Mouse (Mus musculus): ENCODE results near the gene Zfp287.
"Not testable (repeated sequence)": the region's sequence is repeated elsewhere in the genome, so short reads cannot be mapped to it uniquely, and the experiment has no call there.

Gene Zfp287

GRCm38 (mm10) chr11:62731311-62732021, at the start of gene Zfp287:
Zfp287 (minus strand) TSS chr11:62731905.
- peak; percentile 92 for DNase-seq (ENCODE audit: low spot score)

DNA sequence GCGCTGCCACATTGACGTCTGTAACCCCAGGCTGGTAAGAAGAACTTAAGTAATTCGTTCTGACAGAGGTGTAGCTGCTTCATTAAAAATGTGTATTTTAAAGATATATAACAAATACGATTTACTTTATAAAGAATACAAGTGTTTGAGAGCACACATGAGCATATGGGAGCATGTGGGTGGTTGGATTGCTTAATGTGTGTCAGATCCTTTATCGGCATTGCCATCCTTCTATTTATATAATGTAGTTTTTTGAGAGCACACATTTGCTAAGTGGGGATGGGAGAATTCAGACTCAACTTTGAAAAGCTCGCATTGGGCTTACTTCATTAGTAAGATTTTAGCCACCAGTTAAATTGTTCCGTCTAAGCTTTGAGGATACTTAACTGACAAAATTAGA, 44.8 kb upstream of the Zfp287 start:
- DNase-seq (ENCODE audit: low spot score): no peak

DNA sequence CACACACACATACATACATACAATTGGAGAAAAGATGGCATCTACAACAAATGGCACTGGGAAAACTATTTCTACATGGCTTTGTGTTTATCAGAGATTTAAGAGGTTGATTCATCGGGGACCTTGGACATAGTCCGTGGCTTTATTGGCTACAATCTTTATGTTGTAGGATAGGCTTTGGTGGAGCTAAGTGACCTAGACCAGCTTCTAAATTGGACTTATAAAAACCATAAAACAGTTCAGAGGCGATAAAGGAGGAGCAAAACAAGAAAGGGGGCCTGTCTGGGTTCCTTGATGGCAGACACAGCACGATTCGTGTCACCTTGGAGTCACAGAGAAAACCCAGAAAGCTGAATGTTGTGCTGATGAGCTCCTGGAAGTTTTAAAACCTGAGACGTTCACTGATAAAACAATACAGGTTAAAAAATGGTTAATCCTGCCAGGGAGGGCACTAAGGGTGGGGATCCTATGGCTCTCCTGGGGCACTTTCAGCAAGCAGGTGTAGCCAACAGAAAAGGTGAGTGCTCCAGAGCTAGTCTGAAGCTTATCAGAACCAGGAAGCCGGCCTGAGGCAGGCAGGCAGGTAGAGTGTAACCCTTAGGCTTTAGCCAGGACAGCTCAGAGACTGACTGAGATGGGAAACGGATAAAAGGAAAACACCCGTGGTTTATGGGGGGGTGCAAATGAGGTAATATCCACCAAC, 29.2 kb upstream of the Zfp287 start:
- DNase-seq (ENCODE audit: low spot score): no peak

DNA sequence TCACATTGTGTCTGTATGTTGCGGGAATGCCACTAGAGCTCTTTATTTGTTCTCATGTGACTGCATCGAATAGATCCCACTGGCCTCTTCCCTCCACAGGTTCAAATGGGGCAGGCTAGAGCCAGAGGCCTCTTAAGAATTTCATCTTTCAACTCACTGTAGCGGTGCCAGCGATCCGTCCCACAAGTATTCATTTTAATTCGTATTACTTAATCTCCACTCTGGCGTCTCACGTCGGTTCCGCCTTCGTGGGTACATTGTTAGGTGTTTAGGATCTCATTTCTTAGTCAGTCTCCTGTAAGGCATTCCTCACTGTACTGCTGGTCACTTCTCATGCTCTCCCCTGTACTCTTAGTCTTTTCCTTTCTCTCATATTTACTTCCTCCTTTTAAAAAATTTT, 26.8 kb upstream of the Zfp287 start:
- no peak for DNase-seq (ENCODE audit: low spot score)

- peak; percentile 34 for DNase-seq (ENCODE audit: low spot score)
Measured at GRCm38 (mm10) chr11:62757906-62758305, 26.2 kb upstream of the Zfp287 start.

- no peak for DNase-seq (ENCODE audit: low spot score)
Measured at GRCm38 (mm10) chr11:62757143-62757507, 25.4 kb upstream of the Zfp287 start.

GRCm38 (mm10) chr11:62756456-62757142, 24.9 kb upstream of the Zfp287 start:
- peak; percentile 94 for DNase-seq (ENCODE audit: low spot score)

DNA sequence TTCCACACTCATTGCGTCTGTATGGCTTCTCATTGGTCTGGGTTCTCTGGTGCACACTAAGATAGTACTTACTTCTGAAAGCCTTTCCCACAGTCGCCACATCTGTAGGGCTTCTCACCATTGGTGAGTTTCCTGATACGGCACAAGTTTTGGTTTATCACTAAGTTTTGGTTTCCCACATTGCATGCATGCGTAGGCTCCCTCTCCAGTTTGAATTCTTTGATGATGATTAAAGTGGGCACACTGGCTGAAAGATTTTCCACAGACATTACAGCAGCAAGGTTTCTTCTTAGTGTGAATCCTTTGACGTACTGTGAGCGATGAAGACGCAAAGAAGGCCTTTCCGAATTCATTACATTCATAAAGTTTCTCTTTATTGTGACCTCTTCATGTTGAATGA, 21.1 kb upstream of the Zfp287 start, which contains the start of gene Gm10428:
Gm10428 (plus strand) TSS at position 321 of the 400 bp plus-strand sequence.
- DNase-seq (ENCODE audit: low spot score): no peak

DNA sequence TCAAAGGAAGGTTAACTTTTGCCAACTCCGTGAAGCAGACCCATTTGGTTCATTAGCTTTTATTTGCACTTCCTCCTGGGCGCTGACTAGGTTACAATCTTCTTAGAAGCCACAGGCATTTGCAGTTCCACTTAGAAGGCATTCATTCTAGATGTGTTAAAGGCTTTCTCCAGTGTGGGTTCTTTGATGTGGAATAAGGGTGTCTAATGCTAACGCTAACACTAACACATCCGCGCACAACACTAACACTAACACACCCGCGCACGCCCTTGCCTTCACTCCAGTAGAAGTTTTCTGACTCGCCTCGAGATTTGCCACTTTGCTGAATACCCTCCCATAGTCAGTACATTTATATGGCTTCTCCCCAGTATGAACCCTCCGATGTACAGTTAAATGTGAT, 20.5 kb upstream of the Zfp287 start:
- no peak for DNase-seq (ENCODE audit: low spot score)

DNA sequence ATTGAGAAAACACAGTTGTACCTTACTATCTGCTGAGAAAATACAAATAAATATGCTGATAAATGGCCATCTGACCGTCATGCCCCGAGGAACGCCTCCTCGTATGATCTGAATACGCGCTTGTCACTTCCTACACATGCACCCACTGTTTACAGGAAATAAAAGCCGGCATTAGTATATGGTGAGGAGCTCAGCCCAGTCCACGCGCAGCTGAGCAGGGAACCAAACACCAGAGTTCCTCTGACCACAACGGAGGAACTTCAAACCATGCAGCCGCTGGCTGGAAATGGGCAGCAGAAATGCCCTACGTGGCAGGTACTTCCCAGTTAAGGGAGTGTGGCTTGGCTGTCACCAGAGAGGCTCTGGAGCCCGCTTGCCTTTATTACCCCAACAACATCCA, 17.7 kb upstream of the Zfp287 start:
- DNase-seq (ENCODE audit: low spot score): not testable (repeated sequence)

- DNase-seq (ENCODE audit: low spot score): no peak
Measured at GRCm38 (mm10) chr11:62748062-62748461, 16.4 kb upstream of the Zfp287 start.

DNA sequence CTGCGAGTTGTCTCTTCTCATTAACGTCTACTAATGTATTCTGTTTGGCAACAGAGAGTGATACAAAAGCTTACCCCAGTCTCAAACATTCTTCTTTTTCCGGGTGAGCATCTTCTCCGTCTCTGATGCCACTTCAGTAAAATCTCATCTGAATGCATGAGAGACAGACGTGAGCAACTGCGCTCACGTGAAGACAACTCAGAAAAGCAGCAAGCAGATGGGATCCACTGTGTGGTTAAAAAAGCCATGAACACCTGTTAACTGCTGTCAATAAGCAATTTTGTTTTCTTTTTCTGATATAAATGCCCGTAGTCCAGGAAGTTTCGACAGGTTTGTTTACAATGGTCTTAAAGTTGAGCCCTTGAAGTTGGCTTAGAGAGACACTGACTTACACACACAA, 15.5 kb upstream of the Zfp287 start:
- no peak for DNase-seq (ENCODE audit: low spot score)

DNA sequence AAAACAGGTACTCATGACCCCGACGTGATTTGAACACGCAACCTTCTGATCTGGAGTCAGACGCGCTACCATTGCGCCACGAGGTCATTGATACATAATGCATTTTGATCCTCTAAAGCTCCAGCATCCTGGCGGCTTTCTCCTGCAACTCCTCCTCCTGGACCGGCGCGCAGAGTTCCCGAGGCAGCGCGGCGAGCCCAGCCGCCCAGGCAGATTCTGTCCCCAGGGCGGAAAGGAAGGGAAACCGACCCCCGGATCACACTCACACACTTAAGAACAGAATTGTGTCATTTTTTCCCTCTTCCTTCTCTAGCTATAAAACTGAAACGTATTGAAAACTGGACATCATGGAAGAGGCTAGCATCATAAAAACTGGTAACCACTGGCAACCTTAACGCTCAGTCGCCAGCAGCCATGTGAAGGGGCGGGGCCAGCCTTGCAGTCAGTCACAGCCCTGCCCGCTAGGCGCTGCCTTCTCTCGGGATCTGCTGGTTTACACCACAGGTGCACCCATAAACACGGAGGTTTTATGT, 14.4 kb upstream of the Zfp287 start:
- peak; percentile 48 for DNase-seq (ENCODE audit: low spot score)

- DNase-seq (ENCODE audit: low spot score): peak; percentile 62
Measured at GRCm38 (mm10) chr11:62744103-62744502, 12.4 kb upstream of the Zfp287 start.

GRCm38 (mm10) chr11:62742261-62742957, 10.7 kb upstream of the Zfp287 start:
- DNase-seq (ENCODE audit: low spot score): no peak

- no peak for DNase-seq (ENCODE audit: low spot score)
Measured at GRCm38 (mm10) chr11:62741186-62741585, 9.5 kb upstream of the Zfp287 start.

GRCm38 (mm10) chr11:62732665-62733064, 960 bp upstream of the Zfp287 start:
- DNase-seq (ENCODE audit: low spot score): no peak

GRCm38 (mm10) chr11:62732022-62732387, 300 bp upstream of the Zfp287 start:
- DNase-seq (ENCODE audit: low spot score): no peak

DNA sequence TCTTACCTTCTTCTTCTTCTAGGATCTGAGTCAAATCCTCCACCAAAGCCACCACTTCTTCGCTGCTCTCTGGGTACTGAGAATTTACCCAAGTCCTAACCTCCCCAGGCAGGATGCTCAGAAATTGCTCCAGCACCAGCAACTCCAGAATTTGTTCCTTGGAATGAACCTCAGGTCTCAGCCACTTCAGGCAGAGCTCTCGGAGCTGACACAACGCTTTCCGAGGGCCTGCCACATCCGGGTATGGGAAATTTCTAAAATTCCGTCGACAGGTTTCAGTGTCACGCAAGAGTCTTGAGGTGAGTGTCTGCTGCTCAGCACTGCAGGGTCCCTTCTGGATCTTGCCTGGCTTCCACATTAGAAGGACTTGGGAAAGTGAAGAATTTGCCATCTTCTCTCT, 3.4 kb downstream of the Zfp287 start:
- DNase-seq (ENCODE audit: low spot score): no peak

DNA sequence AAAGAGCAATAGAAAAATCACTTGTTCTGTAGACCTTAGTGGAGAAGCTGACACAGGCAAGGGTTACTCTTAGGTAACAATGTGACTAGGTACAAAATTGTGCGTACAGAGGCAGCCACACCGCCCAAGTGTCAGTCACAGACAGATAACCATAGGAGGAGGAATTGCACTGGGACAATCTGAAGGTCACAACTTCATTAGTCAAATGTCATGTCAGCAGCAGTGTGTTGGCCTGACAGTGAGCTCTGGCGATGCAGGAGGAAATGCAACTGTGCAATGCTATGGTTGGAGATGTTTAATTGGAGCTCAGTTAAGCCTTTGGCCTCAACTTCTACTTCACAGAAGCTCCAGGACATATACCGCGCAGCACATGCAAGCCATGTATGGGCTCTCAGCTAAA, 21.0 kb downstream of the Zfp287 start:
- DNase-seq (ENCODE audit: low spot score): no peak

- DNase-seq (ENCODE audit: low spot score): no peak
Measured at GRCm38 (mm10) chr11:62708252-62708651, 23.5 kb downstream of the Zfp287 start.

DNA sequence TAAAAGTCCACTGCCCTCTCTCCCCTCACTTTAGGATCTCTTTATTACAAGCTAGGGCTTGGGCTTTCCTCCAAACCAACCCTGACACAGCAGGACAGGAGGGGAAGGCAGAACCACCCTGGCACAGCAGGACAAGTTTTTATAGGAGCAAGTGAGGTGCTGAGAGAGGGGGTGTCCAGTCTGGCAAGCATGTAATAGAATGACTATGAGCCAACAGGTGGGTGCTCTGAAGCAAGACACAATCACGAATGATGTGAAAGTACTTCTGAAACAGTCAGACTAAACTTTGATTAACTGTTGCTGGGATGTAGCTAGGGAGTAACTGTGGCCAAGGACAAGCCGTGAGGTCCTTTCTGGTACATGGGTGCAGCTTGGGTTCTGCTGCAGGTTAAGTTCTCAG, 25.6 kb downstream of the Zfp287 start:
- no peak for DNase-seq (ENCODE audit: low spot score)

All from testis, postnatal 14 days (tissue).